Mouse (Mus musculus): ENCODE measurements around the gene Neu2. TPM values are rescaled to one million over a fixed set of nuclear protein-coding genes. Genes with fewer than 3 reads are reported as not detected.

The Neu2 gene
- polyA plus RNA-seq, 1 experiment from 2014 or later, result 2.2 TPM

DNA sequence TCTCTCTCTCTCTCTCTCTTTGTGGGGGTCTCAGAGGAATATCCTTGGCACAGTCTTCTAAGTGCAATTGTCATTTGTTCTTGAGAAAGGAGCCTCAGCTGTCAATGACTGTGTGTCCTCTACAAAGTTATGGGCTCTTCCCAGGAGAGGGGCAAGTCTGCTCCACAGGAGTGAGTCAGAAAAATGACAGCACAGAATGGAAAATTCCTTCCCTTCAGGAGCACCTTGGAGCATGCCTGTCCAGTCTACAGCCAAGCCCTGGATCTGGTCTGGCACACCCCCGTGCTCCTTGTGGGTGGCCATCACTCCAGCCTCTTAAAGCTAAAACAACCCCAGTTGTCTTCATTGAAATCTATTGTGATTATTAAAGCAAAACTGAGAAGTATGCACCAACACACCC, 11.8 kb downstream of the Neu2 start:
- H3K27ac ChIP-seq (replicated peaks), result no peak overlapping the region
- no peak overlapping the region for H3K9ac ChIP-seq (ENCODE audit: low read length)
- H3K4me2 ChIP-seq (replicated peaks; ENCODE audit: low read depth), result no peak overlapping the region
- H3K4me3 ChIP-seq (ENCODE audit: low read depth, low read length), result no peak overlapping the region
- WGBS, result 58% methylated on average over 1 of the region's 1 CpGs
- no peaks in the 10 kb centered on the region for H3K4me1 ChIP-seq (replicated peaks; ENCODE audit: control insufficient read depth, insufficient read depth)
- TF ChIP-seq CTCF (IDR thresholded peaks at IDR 0.05; ENCODE audit: low read depth), result no peak
- no peak for TF ChIP-seq EP300 (optimal IDR thresholded peaks at IDR 0.05)
- H3K9me3 ChIP-seq (ENCODE audit: control insufficient read depth, low read length), result no peaks in the 10 kb centered on the region
- no peaks in the 10 kb centered on the region for H3K27me3 ChIP-seq (ENCODE audit: control insufficient read depth, insufficient read depth, low read length)
- ATAC-seq (ENCODE audit: low FRiP score, low TSS enrichment) (no peak), DNase-seq (ENCODE audit: low spot score) (no peak)
- H3K36me3 ChIP-seq (ENCODE audit: control insufficient read depth, insufficient read depth, low read length), result no peaks in the 10 kb centered on the region

DNA sequence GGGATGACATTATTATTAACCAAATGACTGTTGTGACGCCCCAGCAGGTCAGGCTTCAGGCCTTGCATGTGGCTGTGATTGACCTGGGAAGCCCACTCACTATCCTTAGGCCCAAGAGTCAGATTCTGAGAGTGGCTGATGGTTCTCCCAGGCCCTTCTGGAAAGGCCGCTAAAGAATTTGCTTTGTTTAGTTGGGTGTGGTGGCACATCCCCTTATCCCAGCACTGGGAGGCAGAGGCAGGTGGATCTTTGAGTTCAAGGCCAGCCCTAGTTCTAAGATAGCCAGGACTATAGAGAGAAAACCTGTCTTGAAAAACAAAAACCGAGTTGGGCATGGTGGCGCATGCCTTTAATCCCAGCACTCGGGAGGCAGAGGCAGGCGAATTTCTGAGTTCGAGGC, 15.4 kb downstream of the Neu2 start:
- ATAC-seq (ENCODE audit: low FRiP score, low TSS enrichment) (no peak), DNase-seq (ENCODE audit: low spot score) (no peak)
- Histone ChIP-seq H3K9me3 (ENCODE audit: control insufficient read depth, low read length) (no peaks in the 10 kb centered on the region), H3K27ac (replicated peaks) (no peak overlapping the region), H3K4me3 (ENCODE audit: low read depth, low read length) (no peak overlapping the region), H3K9ac (ENCODE audit: low read length) (no peak overlapping the region), H3K27me3 (ENCODE audit: control insufficient read depth, insufficient read depth, low read length) (no peaks in the 10 kb centered on the region), H3K4me1 (replicated peaks; ENCODE audit: control insufficient read depth, insufficient read depth) (no peaks in the 10 kb centered on the region), H3K4me2 (replicated peaks; ENCODE audit: low read depth) (no peak overlapping the region), H3K36me3 (ENCODE audit: control insufficient read depth, insufficient read depth, low read length) (no peaks in the 10 kb centered on the region)
- 86% methylated on average over 7 of the region's 7 CpGs for WGBS
- TF ChIP-seq CTCF (IDR thresholded peaks at IDR 0.05; ENCODE audit: low read depth) (no peak), EP300 (optimal IDR thresholded peaks at IDR 0.05) (no peak)

DNA sequence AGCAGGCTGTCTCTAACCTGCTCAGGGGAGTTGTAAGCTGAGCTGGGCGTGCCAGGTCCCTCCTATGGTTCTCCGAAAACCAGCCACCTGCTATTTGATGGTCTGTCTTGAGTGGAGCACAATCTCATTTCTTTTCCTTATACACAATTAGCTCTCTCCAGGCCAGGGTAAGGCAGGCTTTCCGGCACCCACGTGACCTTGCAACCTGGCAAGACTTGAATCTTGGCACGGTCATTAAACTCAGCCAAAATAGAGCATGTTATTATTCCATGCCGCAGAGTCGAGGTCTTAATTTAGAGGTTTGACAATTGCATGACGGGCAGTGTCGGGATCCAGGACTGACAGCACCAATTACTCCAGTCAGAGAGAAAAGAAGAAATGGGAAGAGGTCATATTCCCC, 17.5 kb downstream of the Neu2 start:
- DNase-seq (ENCODE audit: low spot score) (no peak), ATAC-seq (ENCODE audit: low FRiP score, low TSS enrichment) (no peak)
- Histone ChIP-seq H3K27ac (replicated peaks) (no peak overlapping the region), H3K9me3 (ENCODE audit: control insufficient read depth, low read length) (no peaks in the 10 kb centered on the region), H3K4me2 (replicated peaks; ENCODE audit: low read depth) (no peak overlapping the region), H3K4me1 (replicated peaks; ENCODE audit: control insufficient read depth, insufficient read depth) (no peaks in the 10 kb centered on the region), H3K4me3 (ENCODE audit: low read depth, low read length) (no peak overlapping the region), H3K9ac (ENCODE audit: low read length) (no peak overlapping the region), H3K27me3 (ENCODE audit: control insufficient read depth, insufficient read depth, low read length) (no peaks in the 10 kb centered on the region), H3K36me3 (ENCODE audit: control insufficient read depth, insufficient read depth, low read length) (no peaks in the 10 kb centered on the region)
- no peak for TF ChIP-seq EP300 (optimal IDR thresholded peaks at IDR 0.05)
- TF ChIP-seq CTCF (IDR thresholded peaks at IDR 0.05; ENCODE audit: low read depth), result no peak
- 82% methylated on average over 9 of the region's 9 CpGs for WGBS

DNA sequence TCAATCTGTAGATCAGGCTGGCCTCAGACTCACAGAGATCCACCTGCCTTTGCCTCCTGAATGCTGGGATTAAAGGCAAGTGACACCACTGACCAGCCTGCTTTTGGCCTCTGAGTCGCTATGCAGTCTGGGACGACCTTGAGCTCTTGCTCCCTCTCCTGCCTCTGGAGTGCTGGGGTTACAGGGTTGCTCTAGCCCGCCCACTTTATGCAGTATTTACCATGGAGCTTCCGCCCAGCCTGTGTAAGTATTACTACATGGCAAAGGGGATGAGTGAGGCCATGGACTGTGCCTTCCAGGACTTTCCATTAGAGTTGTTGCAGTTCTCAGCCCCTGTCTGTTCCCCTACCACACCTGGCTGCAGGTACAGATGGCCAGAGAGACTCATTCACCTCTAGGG, 22.7 kb downstream of the Neu2 start:
- no peaks in the 10 kb centered on the region for H3K36me3 ChIP-seq (ENCODE audit: control insufficient read depth, insufficient read depth, low read length)
- no peaks in the 10 kb centered on the region for H3K27me3 ChIP-seq (ENCODE audit: control insufficient read depth, insufficient read depth, low read length)
- no peak overlapping the region for H3K27ac ChIP-seq (replicated peaks)
- no peaks in the 10 kb centered on the region for H3K4me1 ChIP-seq (replicated peaks; ENCODE audit: control insufficient read depth, insufficient read depth)
- DNase-seq (ENCODE audit: low spot score), result no peak
- no peaks in the 10 kb centered on the region for H3K9me3 ChIP-seq (ENCODE audit: control insufficient read depth, low read length)
- no peak overlapping the region for H3K4me3 ChIP-seq (ENCODE audit: low read depth, low read length)
- WGBS, result 76% methylated on average over 4 of the region's 4 CpGs
- no peak for ATAC-seq (ENCODE audit: low FRiP score, low TSS enrichment)
- no peak for TF ChIP-seq CTCF (IDR thresholded peaks at IDR 0.05; ENCODE audit: low read depth)
- TF ChIP-seq EP300 (optimal IDR thresholded peaks at IDR 0.05), result no peak
- no peak overlapping the region for H3K9ac ChIP-seq (ENCODE audit: low read length)
- H3K4me2 ChIP-seq (replicated peaks; ENCODE audit: low read depth), result no peak overlapping the region

DNA sequence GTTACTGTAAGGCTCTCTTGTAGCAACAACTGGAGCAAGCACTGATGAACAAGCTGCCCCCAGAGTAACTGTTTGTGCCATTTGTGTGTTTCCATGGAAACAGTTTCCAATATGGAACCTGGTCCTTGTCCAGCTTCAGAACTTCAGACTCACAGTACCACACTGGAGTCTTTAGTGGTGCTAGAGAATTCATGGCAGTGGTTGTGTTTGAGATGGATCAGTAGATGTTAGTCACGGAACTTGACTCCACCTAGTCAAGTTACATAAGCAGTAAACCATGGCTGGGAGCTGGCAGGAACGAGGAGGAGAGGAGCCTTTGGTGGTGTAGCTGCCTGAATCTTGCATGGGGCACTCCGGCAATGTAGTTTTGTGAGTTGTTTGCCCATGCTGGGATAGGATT, 24.4 kb downstream of the Neu2 start:
- TF ChIP-seq EP300 (optimal IDR thresholded peaks at IDR 0.05) (no peak), CTCF (IDR thresholded peaks at IDR 0.05; ENCODE audit: low read depth) (no peak)
- Histone ChIP-seq H3K9ac (ENCODE audit: low read length) (no peak overlapping the region), H3K36me3 (ENCODE audit: control insufficient read depth, insufficient read depth, low read length) (no peaks in the 10 kb centered on the region), H3K27me3 (ENCODE audit: control insufficient read depth, insufficient read depth, low read length) (no peaks in the 10 kb centered on the region), H3K4me1 (replicated peaks; ENCODE audit: control insufficient read depth, insufficient read depth) (no peaks in the 10 kb centered on the region), H3K27ac (replicated peaks) (no peak overlapping the region), H3K9me3 (ENCODE audit: control insufficient read depth, low read length) (no peaks in the 10 kb centered on the region), H3K4me3 (ENCODE audit: low read depth, low read length) (no peak overlapping the region), H3K4me2 (replicated peaks; ENCODE audit: low read depth) (no peak overlapping the region)
- 83% methylated on average over 3 of the region's 3 CpGs for WGBS
- ATAC-seq (ENCODE audit: low FRiP score, low TSS enrichment) (no peak), DNase-seq (ENCODE audit: low spot score) (no peak)

DNA sequence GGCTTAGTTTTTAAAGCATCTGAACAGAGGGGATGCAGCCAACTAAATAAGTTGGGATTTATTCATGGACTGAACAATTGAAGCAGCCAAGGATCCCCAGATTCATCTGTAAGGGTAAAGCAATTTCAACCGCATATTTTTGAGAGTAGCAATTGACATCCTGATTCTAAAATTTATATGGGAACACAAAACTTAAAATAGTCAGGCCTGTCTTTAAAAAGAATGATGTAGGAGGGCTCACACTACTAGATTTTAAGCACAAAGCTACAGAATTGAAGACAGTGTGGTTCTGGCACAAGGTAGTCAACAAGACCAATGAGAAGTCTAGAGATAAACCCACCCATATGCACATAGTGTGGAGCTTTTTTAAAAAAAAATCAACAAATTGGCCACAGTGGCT, 27.3 kb downstream of the Neu2 start:
- Histone ChIP-seq H3K36me3 (ENCODE audit: control insufficient read depth, insufficient read depth, low read length) (no peaks in the 10 kb centered on the region), H3K4me3 (ENCODE audit: low read depth, low read length) (no peak overlapping the region), H3K9ac (ENCODE audit: low read length) (no peak overlapping the region), H3K4me2 (replicated peaks; ENCODE audit: low read depth) (no peak overlapping the region), H3K27ac (replicated peaks) (no peak overlapping the region), H3K9me3 (ENCODE audit: control insufficient read depth, low read length) (no peaks in the 10 kb centered on the region), H3K4me1 (replicated peaks; ENCODE audit: control insufficient read depth, insufficient read depth) (no peaks in the 10 kb centered on the region), H3K27me3 (ENCODE audit: control insufficient read depth, insufficient read depth, low read length) (no peaks in the 10 kb centered on the region)
- DNase-seq (ENCODE audit: low spot score), result no peak
- no peak for TF ChIP-seq EP300 (optimal IDR thresholded peaks at IDR 0.05)
- no peak for TF ChIP-seq CTCF (IDR thresholded peaks at IDR 0.05; ENCODE audit: low read depth)
- ATAC-seq (ENCODE audit: low FRiP score, low TSS enrichment), result no peak
- 100% methylated on average over 1 of the region's 1 CpGs for WGBS

Measured in stomach, postnatal 0 days (tissue).